Mouse (Mus musculus) kidney, embryonic 15.5 days (tissue): ENCODE measurements around the gene Asb8. TPM values are rescaled to one million over a fixed set of nuclear protein-coding genes. Genes with fewer than 3 reads are reported as not detected.

Source experiments
- ATAC-seq: fragments of 200-750 bp; cut with Nextera tagmentation; replicated peaks from 2 replicates; pipeline ENCODE4 v1.8.0; 2017; ENCODE audit warnings: moderate TSS enrichment; ENCODE audit not compliant: low FRiP score
- H3K27ac ChIP-seq: fragments of 300-500 bp; sonication (generic); 2 replicates; pipeline ENCODE4 v1.5.1; 2015; ENCODE audit warnings: mild to moderate bottlenecking, inconsistent platforms
- H3K27me3 ChIP-seq: fragments of 300-500 bp; sonication (generic); 2 replicates; pipeline ENCODE4 v1.6.1; 2015; ENCODE audit warnings: inconsistent platforms
- H3K36me3 ChIP-seq: fragments of 300-500 bp; sonication (generic); 2 replicates; pipeline ENCODE4 v1.6.1; 2015; ENCODE audit warnings: inconsistent platforms
- H3K4me1 ChIP-seq: fragments of 300-500 bp; sonication (generic); 2 replicates; pipeline ENCODE4 v1.6.1; 2015; ENCODE audit warnings: inconsistent platforms
- H3K4me2 ChIP-seq: fragments of 300-500 bp; sonication (generic); 2 replicates; pipeline ENCODE4 v1.6.1; 2015; ENCODE audit warnings: moderate library complexity, mild to moderate bottlenecking, inconsistent platforms
- H3K4me3 ChIP-seq: fragments of 300-500 bp; sonication (generic); replicated peaks from 2 replicates; pipeline ENCODE4 v1.5.1; 2015; ENCODE audit warnings: mild to moderate bottlenecking, inconsistent platforms
- H3K9ac ChIP-seq: fragments of 300-500 bp; sonication (generic); 2 replicates; pipeline ENCODE4 v1.6.1; 2015; ENCODE audit warnings: mild to moderate bottlenecking, inconsistent platforms
- H3K9me3 ChIP-seq: fragments of 300-500 bp; sonication (generic); replicated peaks from 2 replicates; pipeline ENCODE4 v1.6.1; 2016; ENCODE audit warnings: inconsistent platforms
- WGBS: fragments of 180-500 bp; shearing (Covaris S2); methylation state at CpG from one replicate; pipeline ENCODE4 v1.1.7; 2015; ENCODE audit warnings: mixed read lengths; 5-methylcytosine and 5-hydroxymethylcytosine counted together
- polyA plus RNA-seq: library from polyadenylated mRNA; unstranded; fragments of >200 nt; fragmentation: Nextera tagmentation; extraction: Ambion mirVana; gene quantifications from 2 replicates; pipeline ENCODE4 v1.2.1, GENCODE M21; 2015

Gene Asb8
- polyA plus RNA-seq, 1 experiment from 2014 or later = 47.4 TPM

DNA sequence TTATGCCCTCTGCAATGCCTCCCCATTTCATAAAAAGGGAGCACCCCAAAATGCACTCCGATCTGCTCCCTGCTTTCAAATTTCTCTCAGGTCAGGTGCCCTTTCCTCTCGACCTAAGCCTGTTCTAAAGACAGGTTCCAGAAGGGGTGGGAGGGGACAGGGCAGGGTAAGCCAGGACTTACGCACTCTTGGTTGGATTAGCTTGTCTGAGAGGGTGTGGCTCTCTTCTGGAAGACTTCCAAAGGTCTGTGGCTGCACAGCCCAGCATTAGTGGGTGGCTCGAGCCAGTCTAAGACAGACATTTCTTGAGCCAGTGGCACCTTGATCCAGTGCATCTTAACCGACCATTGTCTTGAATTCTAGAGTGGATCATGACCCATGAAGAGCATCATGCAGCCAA lies 53.6 kb downstream of the Asb8 start:
- H3K36me3 ChIP-seq = peaks cover 29% of the 10 kb centered on the region
- H3K9ac ChIP-seq = no peak overlapping the region
- no peak for ATAC-seq
- H3K4me2 ChIP-seq = no peak overlapping the region
- peaks cover 27% of the 10 kb centered on the region for H3K4me1 ChIP-seq
- no peaks in the 10 kb centered on the region for H3K27me3 ChIP-seq
- no peak overlapping the region for H3K4me3 ChIP-seq
- H3K27ac ChIP-seq = no peak overlapping the region
- 75% methylated on average over 5 of the region's 5 CpGs for WGBS
- no peaks in the 10 kb centered on the region for H3K9me3 ChIP-seq

DNA sequence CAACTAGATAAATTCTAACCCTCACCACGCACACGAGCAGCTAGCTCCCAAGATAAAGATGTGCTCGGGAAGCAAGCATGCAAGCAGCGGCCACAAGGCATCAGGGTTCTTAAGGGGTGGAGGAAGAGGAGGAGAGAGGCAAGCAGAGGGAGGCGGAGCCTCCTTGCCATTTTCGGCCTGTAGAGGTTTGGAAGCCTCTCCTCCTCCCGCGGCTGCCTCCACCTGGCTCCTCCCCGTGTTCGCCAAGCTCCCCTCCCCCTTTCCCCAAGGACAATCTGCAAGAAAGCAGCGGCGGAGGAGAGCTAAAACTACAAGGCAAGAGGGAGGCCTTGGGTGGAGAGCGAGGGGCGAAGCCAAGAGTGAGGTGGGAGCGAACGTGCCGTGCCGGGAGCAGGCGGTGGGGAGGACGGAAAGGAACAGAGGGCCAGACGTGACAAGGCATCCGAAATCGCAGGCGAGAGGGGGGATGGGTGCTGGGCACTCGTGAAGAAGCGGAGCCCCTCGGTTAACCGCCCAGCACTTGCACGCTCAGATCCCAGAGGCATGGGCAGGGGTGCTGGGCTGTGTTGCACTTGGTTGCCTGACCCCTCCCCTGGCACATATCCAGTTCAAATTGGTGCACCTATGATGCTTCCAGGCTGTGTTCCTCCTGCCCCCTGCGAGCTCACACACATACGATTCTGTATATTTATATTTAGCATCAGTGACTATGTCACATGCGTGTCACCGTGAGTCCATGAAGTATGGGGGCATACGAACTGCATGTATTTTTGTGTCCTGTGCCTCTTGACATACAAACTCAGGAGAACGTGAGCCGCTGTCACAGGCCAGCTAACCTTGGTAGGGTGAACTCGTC lies 56.9 kb downstream of the Asb8 start:
- Histone ChIP-seq H3K4me2 (peak overlapping the region; percentile 86), H3K36me3 (peaks cover 14% of the 10 kb centered on the region; the same call in 1 of the 2 replicates), H3K4me1 (peaks cover 27% of the 10 kb centered on the region), H3K9ac (peak overlapping the region; percentile 82), H3K27ac (peak overlapping the region; percentile 90), H3K4me3 (peak overlapping the region; percentile 74), H3K27me3 (0 out of 2 replicates have a peak, but pooled peaks cover 4% of the 10 kb centered on the region), H3K9me3 (no peaks in the 10 kb centered on the region)
- WGBS = 2% methylated on average over 37 of the region's 37 CpGs
- peak; percentile 97 for ATAC-seq

DNA sequence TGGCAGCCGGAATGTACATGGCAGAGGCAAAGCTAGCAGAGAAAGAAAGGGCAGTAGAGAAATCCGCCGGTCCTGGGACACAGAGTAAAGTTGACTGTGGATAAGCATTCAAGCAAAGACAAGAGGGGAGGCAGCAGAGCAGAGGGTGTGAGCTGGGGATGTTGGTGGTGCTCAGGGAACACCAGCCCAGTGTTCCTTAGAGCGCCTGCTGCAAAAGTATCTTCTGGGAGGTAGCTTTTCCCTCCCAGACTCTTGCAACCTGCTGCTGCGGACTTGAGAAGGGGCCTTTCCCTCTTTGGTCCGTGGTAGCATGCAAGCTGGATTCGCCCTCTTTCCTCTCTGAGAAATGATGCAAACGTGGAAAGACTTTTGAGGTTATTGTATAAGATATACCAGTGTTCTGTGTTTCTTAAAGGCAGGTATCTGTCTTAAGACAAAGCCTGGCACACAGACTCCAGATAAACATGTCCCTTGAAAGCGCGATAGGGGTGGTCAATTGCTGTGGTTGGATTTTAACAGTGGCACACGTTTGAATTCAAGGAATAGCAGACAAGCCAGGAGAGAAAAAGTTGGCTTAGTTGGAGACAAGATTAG lies 57.6 kb downstream of the Asb8 start:
- Histone ChIP-seq H3K9ac (peak overlapping the region; percentile 82), H3K4me2 (peak overlapping the region; percentile 86), H3K9me3 (no peaks in the 10 kb centered on the region), H3K27ac (peak overlapping the region; percentile 90), H3K4me3 (peak overlapping the region; percentile 74), H3K36me3 (peaks cover 11% of the 10 kb centered on the region; the same call in 1 of the 2 replicates), H3K4me1 (peaks cover 27% of the 10 kb centered on the region), H3K27me3 (0 out of 2 replicates have a peak, but pooled peaks cover 4% of the 10 kb centered on the region)
- no peak for ATAC-seq
- WGBS = 34% methylated on average over 11 of the region's 11 CpGs

DNA sequence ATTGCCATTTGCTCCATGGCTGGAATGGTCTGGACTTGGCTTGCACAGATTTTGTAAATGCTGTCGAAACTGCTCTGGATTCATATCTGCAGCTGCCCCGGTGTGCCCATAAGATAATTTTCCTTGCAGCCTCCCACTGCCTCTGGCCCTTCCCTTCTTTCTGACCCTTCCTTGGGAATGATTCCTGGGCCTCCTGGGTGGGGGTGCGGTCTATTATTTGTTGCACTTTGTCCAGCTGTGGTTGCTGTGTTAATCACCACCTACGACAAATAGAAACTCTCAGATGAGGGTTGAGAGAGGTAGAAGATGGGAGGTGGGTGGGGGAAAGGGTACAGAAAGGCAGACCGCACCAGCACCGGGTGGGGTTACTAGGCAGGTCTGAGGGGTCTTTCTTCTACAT lies 58.2 kb downstream of the Asb8 start:
- Histone ChIP-seq H3K4me1 (peaks cover 27% of the 10 kb centered on the region), H3K9ac (no peak overlapping the region), H3K4me3 (no peak overlapping the region), H3K9me3 (no peaks in the 10 kb centered on the region), H3K36me3 (peaks cover 5% of the 10 kb centered on the region; the same call in 1 of the 2 replicates), H3K27me3 (0 out of 2 replicates have a peak, but pooled peaks cover 4% of the 10 kb centered on the region), H3K4me2 (no peak overlapping the region), H3K27ac (no peak overlapping the region; the same call in 1 of the 2 replicates)
- ATAC-seq = no peak
- 83% methylated on average over 6 of the region's 6 CpGs for WGBS

GRCm38 (mm10) chr15:98106506-98106905 lies 58.9 kb downstream of the Asb8 start:
- Histone ChIP-seq H3K36me3 (no peaks in the 10 kb centered on the region), H3K4me1 (peaks cover 27% of the 10 kb centered on the region), H3K27ac (no peak overlapping the region), H3K4me3 (no peak overlapping the region), H3K9me3 (no peaks in the 10 kb centered on the region), H3K4me2 (no peak overlapping the region), H3K27me3 (0 out of 2 replicates have a peak, but pooled peaks cover 4% of the 10 kb centered on the region), H3K9ac (no peak overlapping the region)
- no peak for ATAC-seq
- WGBS = 76% methylated on average over 6 of the region's 6 CpGs

DNA sequence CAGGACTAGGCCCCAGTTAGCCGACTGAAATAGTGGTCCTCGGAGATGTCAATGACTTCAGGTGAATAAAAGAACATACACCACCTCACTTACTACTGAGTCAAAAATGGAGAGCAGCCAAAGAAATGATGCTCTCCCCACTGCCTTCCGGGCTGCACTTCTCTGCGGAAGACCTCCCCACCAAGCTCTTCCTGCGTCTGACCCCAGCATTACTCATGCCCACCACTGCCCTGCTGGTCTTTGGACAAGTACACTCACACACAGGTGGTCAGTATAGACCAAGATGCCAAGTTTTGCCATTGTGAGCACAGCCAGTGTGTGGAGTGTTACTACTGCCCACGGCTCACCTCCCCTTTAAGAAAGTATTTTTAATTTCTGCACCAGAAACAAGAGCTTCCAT lies 63.0 kb downstream of the Asb8 start:
- Histone ChIP-seq H3K9ac (no peak overlapping the region), H3K4me3 (no peak overlapping the region), H3K27me3 (0 out of 2 replicates have a peak, but pooled peaks cover 4% of the 10 kb centered on the region), H3K4me1 (peaks cover 4% of the 10 kb centered on the region), H3K27ac (no peak overlapping the region), H3K36me3 (no peaks in the 10 kb centered on the region), H3K9me3 (no peaks in the 10 kb centered on the region), H3K4me2 (no peak overlapping the region)
- no peak for ATAC-seq
- WGBS = 89% methylated on average over 6 of the region's 6 CpGs

DNA sequence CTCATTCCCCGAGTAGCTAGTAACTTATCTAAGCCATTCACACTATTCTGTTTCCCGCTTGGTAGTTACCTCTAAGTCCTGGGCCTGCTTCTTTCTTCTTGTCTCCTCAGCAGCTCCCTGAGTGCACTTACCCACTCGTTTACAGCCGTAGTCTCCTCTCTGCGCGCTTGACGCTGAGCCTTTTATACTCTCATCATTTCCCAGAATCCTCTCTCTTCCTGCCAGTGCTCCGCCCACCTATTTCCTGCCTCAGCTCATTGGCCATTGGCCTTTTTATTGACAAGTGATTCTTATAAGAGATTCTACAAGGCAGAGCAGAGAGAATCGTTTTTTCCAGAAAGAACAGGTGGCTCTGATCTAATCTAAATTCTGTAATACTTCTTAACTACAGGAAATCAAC lies 66.9 kb downstream of the Asb8 start:
- ATAC-seq = no peak
- Histone ChIP-seq H3K9me3 (no peaks in the 10 kb centered on the region), H3K27ac (no peak overlapping the region), H3K36me3 (no peaks in the 10 kb centered on the region), H3K4me1 (peaks cover 5% of the 10 kb centered on the region), H3K4me2 (no peak overlapping the region), H3K27me3 (no peaks in the 10 kb centered on the region), H3K9ac (no peak overlapping the region), H3K4me3 (no peak overlapping the region)
- 88% methylated on average over 9 of the region's 9 CpGs for whole genome bisulfite sequencing

DNA sequence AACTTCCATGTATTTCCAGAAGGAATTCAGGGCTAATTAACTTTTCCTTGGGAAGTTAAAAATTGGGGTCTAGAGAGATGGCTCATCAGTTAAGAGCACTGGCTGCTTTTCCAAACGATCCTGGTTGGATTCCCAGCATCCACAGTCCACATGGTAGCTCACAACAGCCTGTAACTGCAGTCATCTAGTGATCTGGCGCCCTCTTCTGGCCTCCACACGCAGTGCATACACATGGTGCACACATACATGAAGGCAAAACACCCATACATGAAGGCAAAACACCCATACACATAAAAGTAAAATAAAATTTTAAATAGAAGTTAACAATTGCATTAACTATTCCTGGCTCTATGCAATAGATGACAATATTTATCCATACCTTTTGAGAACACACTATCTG lies 68.5 kb downstream of the Asb8 start:
- Histone ChIP-seq H3K9ac (no peak overlapping the region), H3K36me3 (no peaks in the 10 kb centered on the region), H3K27ac (no peak overlapping the region), H3K4me2 (no peak overlapping the region), H3K4me3 (no peak overlapping the region), H3K27me3 (no peaks in the 10 kb centered on the region), H3K4me1 (peaks cover 8% of the 10 kb centered on the region), H3K9me3 (no peaks in the 10 kb centered on the region)
- WGBS = 56% methylated on average over 3 of the region's 3 CpGs
- ATAC-seq = no peak

DNA sequence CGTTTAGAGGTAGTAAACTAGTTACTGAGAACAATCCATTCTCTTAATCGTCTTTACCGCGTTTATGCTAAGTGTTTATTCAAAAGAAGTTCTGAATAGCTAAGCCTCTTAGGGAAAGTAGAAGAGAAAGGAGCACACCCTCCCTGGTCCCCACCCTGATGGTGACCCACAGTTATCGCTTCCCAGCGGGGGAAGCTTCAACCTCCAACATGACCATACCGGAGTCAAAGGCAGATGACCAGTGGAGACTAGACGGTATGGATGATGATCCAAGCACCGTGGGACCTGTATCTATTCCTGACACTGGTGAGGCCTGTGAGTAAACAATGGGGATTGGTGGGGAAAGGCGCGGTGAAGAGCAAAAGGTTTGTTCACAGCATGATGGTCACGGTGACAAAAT lies 70.5 kb downstream of the Asb8 start:
- ATAC-seq = no peak
- H3K4me2 ChIP-seq = no peak overlapping the region
- H3K9me3 ChIP-seq = no peaks in the 10 kb centered on the region
- peaks cover 16% of the 10 kb centered on the region for H3K4me1 ChIP-seq
- H3K27me3 ChIP-seq = no peaks in the 10 kb centered on the region
- no peak overlapping the region for H3K4me3 ChIP-seq
- 88% methylated on average over 12 of the region's 12 CpGs for WGBS
- no peak overlapping the region for H3K9ac ChIP-seq
- H3K27ac ChIP-seq = no peak overlapping the region
- no peaks in the 10 kb centered on the region for H3K36me3 ChIP-seq

DNA sequence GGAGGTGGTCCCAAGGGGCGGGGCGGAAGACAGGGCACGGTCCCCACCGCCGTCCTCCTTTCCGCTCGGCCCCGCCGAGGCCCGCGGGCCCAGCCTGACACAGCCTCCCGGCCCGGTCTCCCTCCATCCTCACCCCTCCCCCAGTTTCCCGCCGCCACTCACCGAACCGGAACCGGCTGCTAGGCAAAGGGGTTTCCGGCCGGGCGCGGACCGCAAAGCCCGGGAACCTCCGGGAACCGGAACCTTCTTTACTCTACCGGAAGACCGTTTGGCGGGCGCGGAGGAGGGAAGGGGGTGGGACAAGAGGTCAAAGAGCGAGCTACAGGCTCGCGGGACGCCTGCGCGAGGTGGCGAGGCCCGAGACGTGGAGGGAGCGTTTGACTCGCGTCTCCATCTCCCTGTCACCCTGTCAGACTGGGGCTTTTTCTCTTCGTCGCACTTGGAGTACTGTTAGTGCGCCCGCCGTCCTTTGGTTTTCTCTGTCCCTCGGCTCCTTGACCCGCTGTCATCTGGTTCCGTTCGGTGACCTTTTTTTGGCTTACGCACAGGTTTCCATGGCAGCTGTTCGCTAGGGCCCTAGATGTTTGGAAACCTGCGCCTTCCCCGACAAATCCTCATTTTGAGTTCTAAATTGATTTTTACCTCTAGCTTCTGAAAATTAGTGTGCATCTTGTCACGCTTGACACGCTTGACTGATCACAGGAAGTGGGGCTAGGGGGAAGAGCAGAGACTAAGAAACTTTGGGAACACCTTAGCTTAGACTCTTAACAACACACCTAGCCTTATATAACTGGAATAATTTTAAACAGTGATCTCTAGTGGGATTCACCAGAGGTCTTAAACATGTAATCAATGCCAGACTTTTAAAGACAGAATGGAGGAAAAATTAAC lies 72.1 kb downstream of the Asb8 start, which contains the start of gene Senp1:
Gene Senp1 (minus strand): TSS at position 624 of the 891 bp plus-strand sequence.
- H3K27me3 ChIP-seq = no peaks in the 10 kb centered on the region
- H3K9me3 ChIP-seq = no peaks in the 10 kb centered on the region

GRCm38 (mm10) chr15:98092372-98093120 lies 72.9 kb downstream of the Asb8 start, which contains the start of gene Pfkm:
Pfkm (plus strand) TSS chr15:98092589.
- under 1% methylated on average over 29 of the region's 30 CpGs for WGBS

More for the DNA sequence above, 72.1 kb downstream of the Asb8 start, which contains the start of gene Senp1:
- WGBS = under 1% methylated on average over 56 of the region's 58 CpGs
- Histone ChIP-seq H3K36me3 (peaks cover 3% of the 10 kb centered on the region), H3K27ac (peak within 1 kb of the TSS; percentile 100), H3K4me1 (peaks cover 16% of the 10 kb centered on the region), H3K4me2 (peak within 1 kb of the TSS; percentile 70), H3K9ac (peak within 1 kb of the TSS; percentile 93), H3K4me3 (peak within 1 kb of the TSS; percentile 98)
- ATAC-seq = peak; percentile 94

More at GRCm38 (mm10) chr15:98092372-98093120, 72.9 kb downstream of the Asb8 start, which contains the start of gene Pfkm:
- Histone ChIP-seq H3K4me1 (peaks cover 16% of the 10 kb centered on the region), H3K9ac (peak within 1 kb of the TSS; percentile 93), H3K36me3 (peaks cover 10% of the 10 kb centered on the region), H3K27ac (peak within 1 kb of the TSS; percentile 100), H3K27me3 (no peaks in the 10 kb centered on the region), H3K9me3 (no peaks in the 10 kb centered on the region), H3K4me2 (peak within 1 kb of the TSS; percentile 70), H3K4me3 (peak within 1 kb of the TSS; percentile 98)
- no peak for ATAC-seq
